Mouse (Mus musculus) adrenal gland, postnatal 36 days (tissue): ENCODE data around the gene Psma4. TPM values are rescaled to one million over a fixed set of nuclear protein-coding genes. Genes with fewer than 3 reads are reported as not detected.

Experiments
- DNase-seq, 2 experiments: peaks; one replicate each; pipeline ENCODE4 v3.0.0; 2021; ENCODE audit warnings: mixed read lengths in 1 of 2
- total RNA-seq, 2 experiments: library from RNA; stranded (reverse); gene quantifications; 2 replicates each; pipeline ENCODE4 v1.2.3; 2021

Gene Psma4
- total RNA-seq, 2 experiments from 2014 or later: 186 to 193 TPM

DNA sequence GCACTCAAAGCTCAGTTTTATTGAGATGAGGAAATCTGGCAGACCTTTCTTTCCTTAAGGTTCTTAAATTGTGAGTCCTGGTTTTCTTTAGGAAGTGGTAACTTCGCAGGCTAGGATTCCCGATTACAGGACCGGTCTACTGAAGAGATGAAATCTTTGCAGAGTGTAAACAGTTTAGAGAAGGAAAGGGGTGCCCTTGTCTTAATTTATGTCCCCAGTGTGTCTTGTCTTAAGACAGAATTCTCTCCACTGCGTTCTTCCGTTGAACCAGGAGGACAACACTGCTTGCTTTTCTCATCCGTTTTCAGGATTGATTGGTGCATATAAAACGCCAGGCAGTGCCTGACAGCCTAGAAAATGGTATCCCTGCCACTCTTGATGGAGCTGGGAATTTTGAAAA lies 31.8 kb downstream of the Psma4 start:
- DNase-seq: no peak

DNA sequence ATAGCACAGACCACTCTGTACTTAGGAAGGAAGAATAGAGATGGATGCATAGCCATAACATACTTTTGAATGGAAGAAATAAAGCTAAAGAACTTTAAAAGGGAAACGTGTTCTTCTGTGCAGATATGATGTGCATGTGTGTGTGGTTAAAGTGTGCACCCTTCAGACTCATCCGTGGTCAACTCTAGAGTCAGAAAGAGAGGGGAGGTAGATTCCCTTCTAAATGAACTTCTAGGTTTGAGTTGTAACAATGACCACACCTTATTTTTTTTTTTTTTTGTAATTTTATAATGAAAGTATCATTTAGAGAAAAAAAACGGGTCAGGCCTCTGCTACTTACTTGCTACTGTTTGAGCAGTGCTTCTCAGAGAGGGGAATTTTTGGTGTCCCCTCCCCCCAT lies 39.8 kb downstream of the Psma4 start:
- DNase-seq: no peak

DNA sequence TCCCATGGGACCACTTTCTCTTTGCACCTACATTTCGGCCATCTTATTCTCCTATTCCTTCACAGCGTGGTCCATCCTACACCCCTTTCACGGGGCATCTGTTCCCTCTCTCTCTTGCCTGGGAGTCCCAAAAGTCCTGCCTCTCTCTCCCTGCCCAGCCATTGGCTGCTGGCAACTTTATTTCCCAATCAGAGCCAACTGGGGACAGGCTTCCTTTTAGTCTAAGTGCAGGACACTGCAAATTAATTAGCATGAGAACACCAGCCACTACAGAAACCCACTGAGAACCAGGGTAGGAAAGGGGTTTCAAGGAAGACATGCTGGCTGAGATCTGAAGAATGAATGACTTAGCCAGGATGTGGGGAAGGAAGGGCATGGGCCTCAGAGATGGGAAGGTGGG lies 43.8 kb downstream of the Psma4 start:
- no peak for DNase-seq

DNA sequence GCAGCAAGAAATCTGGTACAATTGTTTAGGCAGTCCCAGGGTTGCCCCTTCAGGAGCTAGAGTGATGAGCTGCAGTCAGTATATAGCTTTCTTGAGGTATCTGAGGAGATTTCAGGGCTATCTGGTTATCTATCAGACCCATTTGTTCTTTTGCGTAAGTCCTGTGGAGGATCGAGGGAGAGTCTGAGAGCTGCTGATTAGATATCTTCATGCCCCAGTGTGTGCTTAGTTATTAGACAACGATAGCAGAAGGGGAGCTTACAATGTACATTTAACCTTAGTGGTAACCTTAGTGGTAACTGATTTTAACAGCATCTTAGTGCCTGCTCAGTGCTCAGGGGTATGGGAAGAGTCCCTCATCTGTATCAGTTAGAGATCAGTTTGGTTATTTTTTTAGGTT lies 45.1 kb downstream of the Psma4 start:
- no peak for DNase-seq

DNA sequence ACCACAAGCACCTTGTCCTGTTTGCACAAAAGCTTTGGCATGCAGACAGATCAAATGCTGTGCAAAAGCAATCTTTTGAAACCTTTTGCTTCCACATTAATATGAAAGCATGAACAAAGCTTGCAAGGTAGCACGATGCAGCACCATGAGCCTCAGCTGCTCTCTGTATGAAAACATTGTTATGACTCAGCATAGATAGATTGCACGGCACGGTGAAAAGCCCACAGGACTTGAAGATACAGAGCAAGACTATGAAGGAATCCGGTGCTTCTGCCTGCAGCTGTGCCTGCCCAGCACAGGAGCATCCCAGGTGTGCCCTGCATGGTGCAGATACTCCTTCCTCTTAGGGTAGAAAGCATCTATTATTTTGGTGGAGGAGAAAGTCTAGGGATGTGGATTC lies 53.0 kb downstream of the Psma4 start:
- DNase-seq: no peak

Other genes starting within 250 kb of the Psma4 start
- gene Wdr61, start 216.3 kb upstream of the Psma4 start, total RNA-seq: 10 to 100 TPM; 67.6 to 72.7 TPM
- gene Crabp1, start 186.0 kb upstream of the Psma4 start, total RNA-seq: 1 to 10 TPM; 7.9 to 8.5 TPM
- 10 to 100 TPM; 46.3 to 58.4 TPM for gene Ireb2, start 87.0 kb upstream of the Psma4 start, total RNA-seq
- 1 to 10 TPM; 1.4 to 2.1 TPM for gene Hykk, start 33.5 kb upstream of the Psma4 start, total RNA-seq
- gene AY074887, start 208 bp downstream of the Psma4 start, total RNA-seq: not detected
- gene Chrna5, start 30.1 kb downstream of the Psma4 start, total RNA-seq: under 1 TPM; 0.33 to 0.56 TPM
- 1 to 10 TPM; 8.5 to 9.9 TPM for gene Chrna3, start 75.8 kb downstream of the Psma4 start, total RNA-seq
- gene Chrnb4, start 98.0 kb downstream of the Psma4 start, total RNA-seq: 1 to 10 TPM; 5.2 to 6.6 TPM
- gene Ube2q2, start 198.1 kb downstream of the Psma4 start, total RNA-seq: 10 to 100 TPM; 48.2 to 55.3 TPM